Mouse (Mus musculus) CH12.LX (cell line): ENCODE results near the gene Hddc2. TPM values are rescaled to one million over a fixed set of nuclear protein-coding genes. Genes with fewer than 3 reads are reported as not detected.

Experiments used
- DNase-seq: peaks from one replicate; pipeline ENCODE4 v3.0.0-alpha.2; 2013; ENCODE audit errors: extremely low read depth
- H3K27ac ChIP-seq: 2 replicates; pipeline ENCODE4 v1.5.1; 2012; ENCODE audit warnings: low read depth, mild to moderate bottlenecking, control low read depth, moderate library complexity; ENCODE audit not compliant: insufficient read depth
- H3K27me3 ChIP-seq: replicated peaks from 2 replicates; pipeline ENCODE3; 2012; ENCODE audit warnings: inconsistent platforms
- H3K36me3 ChIP-seq, 2 experiments: replicated peaks in 1 of 2; 2 replicates each; pipeline versions ENCODE3 to v1.6.1; 2012; ENCODE audit warnings: inconsistent platforms in 1 of 2, low read length in 1 of 2, mild to moderate bottlenecking in 1 of 2, mixed read lengths in 1 of 2, moderate library complexity in 1 of 2; ENCODE audit not compliant: control insufficient read depth in 1 of 2, insufficient read depth in 1 of 2
- H3K4me1 ChIP-seq, 2 experiments: 2 replicates each; pipeline ENCODE4 v1.6.1; 2012; ENCODE audit warnings: inconsistent platforms in 1 of 2, moderate library complexity in 1 of 2; ENCODE audit not compliant: insufficient read depth in 2 of 2, control insufficient read depth in 1 of 2
- H3K4me2 ChIP-seq: 2 replicates; pipeline ENCODE4 v1.6.1; 2012; ENCODE audit warnings: low read depth, mild to moderate bottlenecking, control low read depth; ENCODE audit not compliant: poor library complexity, insufficient read depth, severe bottlenecking
- H3K4me3 ChIP-seq, 3 experiments: fragments of 150-350 bp in 1 of 3; sonication (generic) in 1 of 3; replicated peaks in 1 of 3; 2 replicates each; pipeline versions ENCODE3 to v1.5.1; 2011 to 2012; ENCODE audit warnings: low read depth in 2 of 3, low read length in 2 of 3, mild to moderate bottlenecking in 2 of 3, moderate library complexity in 2 of 3, control low read depth in 1 of 3, improper control_type of control experiment in 1 of 3, inconsistent platforms in 1 of 3, mixed read lengths in 1 of 3; ENCODE audit not compliant: poor library complexity in 1 of 3
- H3K79me2 ChIP-seq: replicated peaks from 2 replicates; pipeline ENCODE4 v1.6.1; 2012; ENCODE audit warnings: mild to moderate bottlenecking, moderate library complexity; ENCODE audit not compliant: control insufficient read depth, poor library complexity, insufficient read depth, severe bottlenecking; ENCODE audit errors: extremely low read depth
- H3K9ac ChIP-seq: 2 replicates; pipeline ENCODE4 v1.6.1; 2012; ENCODE audit warnings: low read depth, mild to moderate bottlenecking, control low read depth, moderate library complexity; ENCODE audit not compliant: insufficient read depth
- H3K9me3 ChIP-seq: replicated peaks from 2 replicates; pipeline ENCODE3; 2012; ENCODE audit warnings: low read length, inconsistent platforms, mixed read lengths
- BHLHE40 ChIP-seq: IDR thresholded peaks from 2 replicates; pipeline ENCODE4 v1.6.1; 2011; ENCODE audit warnings: mild to moderate bottlenecking, low read depth, low read length, improper control_type of control experiment
- CHD1 ChIP-seq: IDR thresholded peaks from 2 replicates; pipeline ENCODE4 v1.6.1; 2012; ENCODE audit warnings: low read depth, low read length, improper control_type of control experiment, inconsistent platforms
- CHD2 ChIP-seq: IDR thresholded peaks from 2 replicates; pipeline ENCODE4 v1.6.1; 2011; ENCODE audit warnings: low read length, improper control_type of control experiment
- CTCF ChIP-seq, 2 experiments: IDR thresholded peaks in 1 of 2; conservative IDR thresholded peaks in 1 of 2; 2 replicates each; pipeline ENCODE4 v1.5.1; 2011 to 2012; ENCODE audit warnings: low read depth in 2 of 2, low read length in 2 of 2, improper control_type of control experiment in 1 of 2, inconsistent platforms in 1 of 2, mild to moderate bottlenecking in 1 of 2, moderate library complexity in 1 of 2
- E2F4 ChIP-seq: IDR thresholded peaks from 2 replicates; pipeline ENCODE4 v1.6.1; 2011; ENCODE audit warnings: low read depth, low read length, improper control_type of control experiment; ENCODE audit not compliant: insufficient replicate concordance
- ELF1 ChIP-seq: IDR thresholded peaks from 2 replicates; pipeline ENCODE4 v1.6.1; 2014; ENCODE audit warnings: low read depth, mild to moderate bottlenecking, inconsistent platforms, low read length, improper control_type of control experiment
- EP300 ChIP-seq: IDR thresholded peaks from 2 replicates; pipeline ENCODE4 v1.6.1; 2011; ENCODE audit warnings: low read length, improper control_type of control experiment
- ETS1 ChIP-seq: conservative IDR thresholded peaks from 2 replicates; pipeline ENCODE4 v1.6.1; 2012; ENCODE audit warnings: low read depth, mild to moderate bottlenecking, inconsistent platforms, low read length, improper control_type of control experiment, moderate library complexity
- GABPA ChIP-seq: IDR thresholded peaks from 2 replicates; pipeline ENCODE4 v1.6.1; 2012; ENCODE audit warnings: low read depth, low read length, improper control_type of control experiment, inconsistent platforms; ENCODE audit not compliant: insufficient replicate concordance
- HCFC1 ChIP-seq: IDR thresholded peaks from 2 replicates; pipeline ENCODE4 v1.6.1; 2012; ENCODE audit warnings: low read depth, mild to moderate bottlenecking, inconsistent platforms, low read length, improper control_type of control experiment
- JUND ChIP-seq: conservative IDR thresholded peaks from 2 replicates; pipeline ENCODE4 v1.6.1; 2011; ENCODE audit warnings: low read depth, low read length, improper control_type of control experiment
- KAT2A ChIP-seq: IDR thresholded peaks from 2 replicates; pipeline ENCODE4 v1.6.1; 2012; ENCODE audit warnings: low read length, improper control_type of control experiment, inconsistent platforms; ENCODE audit not compliant: insufficient replicate concordance
- MAFK ChIP-seq: IDR thresholded peaks from 2 replicates; pipeline ENCODE4 v1.6.1; 2011; ENCODE audit warnings: low read length, improper control_type of control experiment; ENCODE audit not compliant: insufficient replicate concordance
- MYC ChIP-seq: IDR thresholded peaks from 2 replicates; pipeline ENCODE4 v1.6.1; 2011; ENCODE audit warnings: low read depth, mild to moderate bottlenecking, improper control_type of control experiment, low read length
- PAX5 ChIP-seq: IDR thresholded peaks from 2 replicates; pipeline ENCODE4 v1.6.1; 2012; ENCODE audit warnings: low read length, inconsistent platforms, mixed read lengths
- POLR2AphosphoS2 ChIP-seq: IDR thresholded peaks from 2 replicates; pipeline ENCODE4 v1.6.1; 2011; ENCODE audit warnings: low read depth, low read length, improper control_type of control experiment
- RCOR1 ChIP-seq: conservative IDR thresholded peaks from 2 replicates; pipeline ENCODE4 v1.6.1; 2012; ENCODE audit warnings: low read depth, mild to moderate bottlenecking, inconsistent platforms, low read length, improper control_type of control experiment
- USF1 ChIP-seq: IDR thresholded peaks from 2 replicates; pipeline ENCODE4 v1.6.1; 2014; ENCODE audit warnings: low read depth, mild to moderate bottlenecking, inconsistent platforms, low read length, improper control_type of control experiment
- ZC3H11A ChIP-seq: IDR thresholded peaks from 2 replicates; pipeline ENCODE4 v1.6.1; 2012; ENCODE audit warnings: low read depth, mild to moderate bottlenecking, inconsistent platforms, low read length, improper control_type of control experiment
- ZKSCAN1 ChIP-seq: IDR thresholded peaks from 2 replicates; pipeline ENCODE4 v1.6.1; 2012; ENCODE audit warnings: low read depth, inconsistent platforms, low read length, improper control_type of control experiment, borderline replicate concordance
- ZMIZ1 ChIP-seq: IDR thresholded peaks from 2 replicates; pipeline ENCODE4 v1.6.1; 2012; ENCODE audit warnings: low read depth, mild to moderate bottlenecking, inconsistent platforms, low read length, improper control_type of control experiment
- dilution Hi-C: fragments of 300-500 bp; cut with MboI; formaldehyde crosslinking; loops from 2 replicates; pipeline ENCODE4 v1.14.3; 2020; ENCODE audit warnings: low sequenced_read_pairs; ENCODE audit not compliant: extremely low pct_unique_long_range_greater_than_20kb, extremely low pct_ligation_motif_present
- in situ Hi-C: fragments of 300-500 bp; cut with MboI; formaldehyde crosslinking; loops from 3 replicates; pipeline ENCODE4 v1.14.3; 2019; ENCODE audit warnings: low sequenced_read_pairs, low pct_ligation_motif_present, low pct_unique_long_range_greater_than_20kb, mixed read lengths
- polyA plus RNA-seq: library from polyadenylated mRNA; unstranded; fragments of >175 nt; gene quantifications from 2 replicates; pipeline ENCODE4 v1.2.1, GENCODE M21; 2012; ENCODE audit warnings: low read depth; ENCODE audit not compliant: insufficient read length
- total RNA-seq, 2 experiments: library from RNA; depleted of rRNA; stranded (reverse); fragments of 300-350 nt in 1 of 2; fragments of >200 nt in 1 of 2; gene quantifications; 2 replicates each; pipeline ENCODE4 v1.2.3; 2012 to 2014

Hddc2 gene
- total and polyA plus RNA-seq, 3 experiments: 51.5 to 93.0 (median 51.7) TPM

GRCm38 (mm10) chr10:31354141-31354540 is 41.0 kb downstream of the Hddc2 start:
- in situ Hi-C loops: no loop called here
- TF ChIP-seq JUND (no peak), E2F4 (no peak), KAT2A (no peak), PAX5 (no peak), POLR2AphosphoS2 (no peak), MYC (no peak), ELF1 (no peak), ZC3H11A (no peak), CHD1 (no peak), ETS1 (no peak)
- dilution Hi-C loops: no loop called here
- no peak overlapping the region for H3K4me2 ChIP-seq
- no peak for DNase-seq
- H3K4me3 ChIP-seq: no peak overlapping the region
- H3K27me3 ChIP-seq: no peaks in the 10 kb centered on the region
- no peak overlapping the region for H3K9ac ChIP-seq
- no peaks in the 10 kb centered on the region for H3K9me3 ChIP-seq
- H3K27ac ChIP-seq: no peak overlapping the region
- H3K4me1 ChIP-seq: no peaks in the 10 kb centered on the region
- H3K79me2 ChIP-seq: no peaks in the 10 kb centered on the region
- no peaks in the 10 kb centered on the region for H3K36me3 ChIP-seq

- DNase-seq: no peak
- dilution Hi-C loops: no loop called here
- Histone ChIP-seq H3K4me1 (no peaks in the 10 kb centered on the region), H3K27me3 (no peaks in the 10 kb centered on the region), H3K4me2 (no peak overlapping the region), H3K79me2 (no peaks in the 10 kb centered on the region), H3K9me3 (no peaks in the 10 kb centered on the region), H3K4me3 (no peak overlapping the region), H3K9ac (no peak overlapping the region), H3K36me3 (no peaks in the 10 kb centered on the region), H3K27ac (no peak overlapping the region)
- TF ChIP-seq CHD2: no peak
- no peak for TF ChIP-seq MYC
- no peak for TF ChIP-seq EP300
- no peak for TF ChIP-seq ZKSCAN1
- TF ChIP-seq MAFK: no peak
- TF ChIP-seq ZMIZ1: no peak
- TF ChIP-seq CHD1: no peak
- no peak for TF ChIP-seq HCFC1
- TF ChIP-seq RCOR1: no peak
- TF ChIP-seq POLR2AphosphoS2: no peak
- no peak for TF ChIP-seq USF1
- no peak for TF ChIP-seq ELF1
- TF ChIP-seq BHLHE40: no peak
- TF ChIP-seq ETS1: no peak
- TF ChIP-seq CTCF (conservative IDR thresholded peaks at IDR 0.05 in 1 of 2, IDR thresholded peaks at IDR 0.05 in 1 of 2; ENCODE audit: low read depth in 2 of 2, low read length in 2 of 2): no peak
- TF ChIP-seq GABPA: no peak
- in situ Hi-C loops: no loop called here
Measured at GRCm38 (mm10) chr10:31354886-31355461, 41.8 kb downstream of the Hddc2 start.
